Mouse (Mus musculus) stomach, postnatal 0 days (tissue): ENCODE measurements around the gene Wdr66.

Experiments used
- CTCF ChIP-seq: IDR thresholded peaks from 2 replicates; pipeline ENCODE4 v1.5.1; 2016; ENCODE audit warnings: antibody characterized with exemption, low read depth, mild to moderate bottlenecking, moderate library complexity
- EP300 ChIP-seq: optimal IDR thresholded peaks from 2 replicates; pipeline ENCODE3; 2016; ENCODE audit warnings: antibody characterized with exemption

GRCm38 (mm10) chr5:123315219-123315866 is 63.4 kb downstream of the Wdr66 start:
- TF ChIP-seq EP300 (no peak), CTCF (no peak)
